Mouse (Mus musculus): ENCODE measurements around the gene Polr3b. TPM values are rescaled to one million over a fixed set of nuclear protein-coding genes. Genes with fewer than 3 reads are reported as not detected.
A peak's percentile ranks its signal among the peaks of the same experiment; 100 is the strongest.

Polr3b gene
- total RNA-seq, 2 experiments from 2014 or later = 14.6 to 15.7 TPM

DNA sequence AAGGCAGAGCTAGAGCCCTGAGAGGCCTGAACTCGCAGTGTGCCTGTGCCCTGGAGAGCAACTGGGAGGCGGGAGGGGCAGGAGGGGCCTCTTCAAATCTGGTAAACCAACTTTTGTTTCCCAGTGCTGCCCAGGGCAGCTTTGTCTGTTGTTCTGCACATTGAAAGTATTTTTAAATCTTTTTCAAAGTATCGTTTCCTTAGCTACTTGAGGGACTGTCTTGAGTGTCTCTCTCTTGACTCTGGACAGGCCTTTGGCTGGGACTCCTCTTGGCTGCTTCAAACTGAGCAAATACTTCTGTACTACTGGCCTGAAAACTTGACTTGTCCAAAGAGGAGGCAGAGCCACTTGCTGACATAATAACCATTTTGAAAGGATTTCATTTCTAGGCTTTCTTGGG lies 11.3 kb upstream of the Polr3b start:
- no peak for DNase-seq

- no peak for DNase-seq
Measured at GRCm38 (mm10) chr10:84611664-84612063, 10.4 kb upstream of the Polr3b start.

- DNase-seq = no peak
Measured at GRCm38 (mm10) chr10:84612281-84612680, 9.8 kb upstream of the Polr3b start.

GRCm38 (mm10) chr10:84613366-84613765 lies 8.7 kb upstream of the Polr3b start:
- DNase-seq = no peak

DNA sequence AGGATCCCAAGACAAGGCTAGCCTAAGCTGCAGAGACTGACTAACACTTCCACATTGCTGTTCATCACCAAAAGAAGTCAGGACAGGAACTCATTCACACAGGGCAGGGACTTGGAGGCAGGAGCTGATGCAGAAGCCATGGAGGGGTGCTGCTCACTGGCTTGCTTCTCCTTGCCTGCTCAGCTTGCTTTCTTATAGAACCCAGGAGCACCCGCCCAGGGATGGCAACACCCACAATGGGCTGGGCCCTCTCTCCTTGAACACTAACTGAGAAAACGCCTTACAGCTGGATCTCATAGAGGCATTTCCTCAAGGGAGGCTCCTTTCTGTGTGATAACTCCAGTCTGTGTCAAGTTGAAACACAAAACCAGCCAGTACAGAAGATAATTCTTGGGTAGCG lies 7.0 kb upstream of the Polr3b start:
- DNase-seq = no peak

DNA sequence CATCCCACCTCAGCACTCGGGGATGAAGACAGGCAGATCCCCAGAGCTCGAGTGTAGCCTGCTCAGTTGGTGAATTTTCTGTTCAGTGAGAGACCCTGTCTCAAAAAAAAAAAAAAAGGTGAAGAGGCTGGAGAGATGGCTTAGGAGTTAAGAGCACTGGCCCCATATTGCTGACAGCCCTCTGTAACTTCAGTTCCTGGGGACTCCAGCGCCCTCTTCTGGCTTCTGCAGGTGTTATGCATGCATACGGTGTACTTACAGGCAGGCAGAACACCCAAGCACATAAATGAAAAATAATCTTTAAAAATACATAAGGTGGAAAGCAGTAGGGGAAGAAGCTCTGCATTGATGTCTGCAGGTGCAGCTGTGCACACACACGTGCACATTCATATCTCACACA lies 9.1 kb downstream of the Polr3b start:
- peak; percentile 30 for DNase-seq

DNA sequence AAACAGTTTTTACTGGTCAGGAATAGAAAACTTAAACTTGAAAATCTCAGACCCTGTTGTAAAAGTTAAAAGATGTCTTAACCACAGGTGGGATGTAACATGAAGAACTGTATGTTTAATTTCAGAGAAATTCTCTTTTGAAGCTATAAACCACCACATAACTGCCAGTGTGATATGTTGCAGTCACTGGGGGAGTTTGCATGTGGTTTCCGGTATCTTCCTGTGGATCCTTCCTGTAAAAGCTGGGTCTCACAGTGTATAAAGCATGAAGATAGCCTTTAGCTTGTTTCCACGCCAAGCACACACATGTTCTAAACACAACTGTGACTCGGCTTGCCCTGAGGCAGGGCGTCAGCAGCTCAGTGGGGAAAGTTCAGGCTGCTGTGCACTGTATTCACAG lies 9.9 kb downstream of the Polr3b start:
- DNase-seq = no peak

DNA sequence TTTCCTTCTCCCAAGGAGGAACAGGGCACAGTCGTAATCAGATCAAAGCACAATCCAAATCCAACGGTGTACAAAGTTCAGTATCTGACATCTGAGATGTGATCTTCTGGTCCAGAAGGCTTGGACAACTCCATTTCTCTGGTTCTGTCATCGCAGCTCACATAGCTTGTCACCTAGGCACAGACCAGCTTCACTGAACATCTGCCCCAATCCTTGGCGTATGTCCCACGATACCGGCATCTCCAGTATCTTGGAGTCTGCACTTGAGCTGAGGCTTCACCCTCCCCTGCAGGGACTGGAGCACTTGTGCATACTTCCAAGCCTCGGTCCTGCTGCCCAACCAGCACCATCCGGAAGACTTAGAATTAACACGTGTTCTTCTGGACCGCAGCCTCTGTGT lies 14.6 kb downstream of the Polr3b start:
- peak; percentile 47 for DNase-seq

DNA sequence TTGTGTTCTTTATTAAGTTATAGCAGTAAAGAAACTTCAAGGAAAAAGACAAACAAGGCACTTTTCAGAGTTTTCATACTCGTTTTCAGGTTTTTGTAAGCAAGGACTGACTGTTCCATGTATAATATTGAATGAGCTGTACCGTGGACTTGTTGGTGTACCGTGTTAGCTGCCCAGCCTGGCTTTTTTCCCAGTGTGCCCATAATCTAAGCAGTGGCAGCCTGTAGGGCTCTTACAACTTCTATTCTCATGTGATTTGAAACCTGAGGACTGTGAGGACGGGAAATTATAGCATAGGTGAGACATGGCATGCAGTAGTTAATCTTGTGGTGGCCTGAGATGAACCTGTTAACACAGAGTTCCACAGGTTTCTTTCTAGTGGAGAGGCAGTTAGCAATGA lies 16.3 kb downstream of the Polr3b start:
- no peak for DNase-seq

DNA sequence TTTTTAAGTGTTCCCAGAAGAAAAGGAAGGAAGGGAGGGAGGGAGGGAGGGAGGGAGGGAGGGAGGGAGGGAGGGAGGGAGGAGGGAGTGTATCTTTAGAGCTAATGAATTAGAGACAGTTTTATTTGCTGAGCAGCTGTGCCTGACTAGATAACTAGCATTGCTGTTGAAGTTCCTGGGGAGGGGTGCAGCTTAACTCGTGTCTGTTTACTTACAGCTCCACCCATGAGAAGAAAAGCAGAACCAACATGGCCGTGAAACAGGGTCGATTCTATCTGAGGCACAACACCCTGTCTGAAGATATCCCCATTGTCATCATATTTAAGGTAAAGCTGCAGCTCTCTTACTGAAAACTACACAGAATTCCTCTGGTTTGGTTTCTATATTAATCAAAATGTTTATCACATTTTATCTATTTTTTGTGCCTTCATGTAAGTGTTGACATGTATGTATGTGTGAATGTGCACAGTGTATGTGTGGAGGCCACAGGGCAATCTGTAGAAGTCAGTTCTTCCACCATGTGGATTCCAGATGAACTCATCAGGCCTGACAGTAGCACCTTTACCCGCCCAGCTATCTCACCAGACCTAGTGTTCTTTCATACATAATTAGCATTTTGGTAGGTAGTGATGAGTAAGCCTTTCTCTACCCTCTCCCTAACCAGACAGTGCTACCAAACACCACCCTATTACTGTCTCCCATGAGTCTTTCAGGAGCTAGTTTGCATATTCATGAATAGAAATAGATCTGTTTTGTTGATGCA lies 17.6 kb downstream of the Polr3b start:
- no peak for DNase-seq

GRCm38 (mm10) chr10:84640861-84641260 lies 18.8 kb downstream of the Polr3b start:
- no peak for DNase-seq

DNA sequence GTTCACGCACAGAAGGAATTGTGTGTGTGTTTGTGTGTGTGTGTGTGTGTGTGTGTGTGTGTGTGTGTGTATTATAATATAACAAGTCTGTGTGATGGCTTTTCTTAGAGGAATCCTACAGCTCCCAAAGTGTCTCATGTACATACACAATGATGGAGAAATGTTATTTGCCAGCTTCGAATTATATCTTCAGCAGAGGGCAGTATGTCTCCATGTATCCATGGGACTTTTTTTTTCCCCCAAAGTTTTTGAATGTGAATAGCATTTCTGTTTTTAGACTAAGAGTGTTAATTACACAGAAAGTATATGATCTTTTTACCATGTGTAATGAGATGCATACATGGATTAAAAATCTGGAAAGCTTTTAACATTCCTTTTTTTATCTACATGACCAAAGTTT lies 19.5 kb downstream of the Polr3b start:
- no peak for DNase-seq

DNA sequence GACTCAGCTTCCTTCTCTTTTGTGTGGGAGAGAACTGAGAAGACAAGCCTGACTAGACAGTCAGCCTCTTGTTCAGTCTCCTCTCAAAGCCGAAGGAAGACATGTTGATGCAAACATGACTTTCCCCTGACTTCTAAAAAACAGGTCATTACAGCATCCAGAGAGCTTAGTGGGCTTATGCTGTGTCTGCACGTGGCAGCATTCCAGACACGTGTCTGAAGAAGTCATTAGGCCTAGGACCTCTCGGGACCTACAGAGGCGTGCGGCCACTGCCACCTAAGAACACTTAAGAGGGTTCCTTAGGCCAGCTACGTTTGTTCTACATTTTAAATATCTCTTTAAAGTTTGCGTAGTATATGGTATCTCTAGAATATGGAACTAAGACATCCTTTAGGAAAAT lies 23.8 kb downstream of the Polr3b start:
- no peak for DNase-seq

- DNase-seq = no peak
Measured at GRCm38 (mm10) chr10:84646506-84647102, 24.5 kb downstream of the Polr3b start.

- DNase-seq = no peak
Measured at GRCm38 (mm10) chr10:84647264-84647663, 25.2 kb downstream of the Polr3b start.

- no peak for DNase-seq
Measured at GRCm38 (mm10) chr10:84648911-84649310, 26.8 kb downstream of the Polr3b start.

DNA sequence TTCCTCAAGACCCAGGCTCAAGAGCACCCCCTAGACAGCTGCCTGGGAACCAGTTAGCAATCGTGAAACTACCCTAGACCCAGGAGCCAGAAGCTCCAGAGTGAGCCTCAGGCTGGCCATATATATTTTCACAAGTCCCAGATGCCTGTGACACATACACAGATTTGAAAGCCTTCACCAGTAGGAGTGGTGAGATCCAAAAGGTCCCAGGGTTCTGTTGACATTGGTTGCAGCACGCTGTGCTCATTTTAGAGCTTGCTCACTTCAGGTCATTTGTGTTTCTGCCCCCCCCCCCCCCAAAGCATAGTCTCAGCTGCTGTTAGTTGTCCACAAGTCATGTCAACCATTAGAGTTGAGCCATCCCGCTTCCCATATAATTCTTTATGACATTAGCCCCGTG lies 31.9 kb downstream of the Polr3b start:
- no peak for DNase-seq

DNA sequence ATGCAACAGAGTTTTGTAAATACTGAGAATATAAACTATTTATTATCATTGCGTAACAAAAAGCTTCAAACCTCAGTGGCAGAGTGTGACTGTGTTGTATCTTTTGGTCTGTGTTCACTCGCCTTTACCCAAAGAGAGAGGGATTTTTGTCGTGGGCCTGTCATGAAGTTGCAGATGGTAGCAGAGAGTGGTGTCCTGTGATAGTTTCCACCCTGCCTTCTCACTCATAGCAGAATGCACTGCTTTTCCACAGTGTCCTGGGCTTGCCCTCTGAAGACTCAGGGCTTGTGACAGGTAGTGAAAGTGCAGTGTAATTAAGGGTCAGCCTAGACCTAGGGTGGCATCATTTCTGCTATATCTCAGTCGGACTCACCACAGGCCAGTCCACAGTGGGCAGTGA lies 32.6 kb downstream of the Polr3b start:
- no peak for DNase-seq

DNA sequence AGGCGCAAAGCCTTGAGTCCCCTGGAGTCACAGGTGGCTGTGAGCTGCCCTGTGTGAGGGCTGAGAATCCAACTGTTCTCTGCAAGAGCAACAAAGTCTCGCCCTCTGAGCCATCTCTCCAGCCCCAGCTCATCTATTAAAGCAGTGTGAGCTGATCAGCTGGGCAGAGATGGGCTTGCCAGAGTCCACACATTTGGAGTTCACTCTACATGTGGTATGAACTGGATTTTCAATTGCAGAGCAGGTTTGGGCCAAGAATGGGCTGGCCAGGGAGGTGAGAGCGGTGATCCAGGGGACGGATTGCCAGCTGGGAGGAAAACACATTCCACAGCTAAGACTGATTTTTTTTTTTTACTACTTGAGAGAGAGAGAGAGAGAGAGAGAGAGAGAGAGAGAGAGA lies 34.5 kb downstream of the Polr3b start:
- peak; percentile 69 for DNase-seq

DNA sequence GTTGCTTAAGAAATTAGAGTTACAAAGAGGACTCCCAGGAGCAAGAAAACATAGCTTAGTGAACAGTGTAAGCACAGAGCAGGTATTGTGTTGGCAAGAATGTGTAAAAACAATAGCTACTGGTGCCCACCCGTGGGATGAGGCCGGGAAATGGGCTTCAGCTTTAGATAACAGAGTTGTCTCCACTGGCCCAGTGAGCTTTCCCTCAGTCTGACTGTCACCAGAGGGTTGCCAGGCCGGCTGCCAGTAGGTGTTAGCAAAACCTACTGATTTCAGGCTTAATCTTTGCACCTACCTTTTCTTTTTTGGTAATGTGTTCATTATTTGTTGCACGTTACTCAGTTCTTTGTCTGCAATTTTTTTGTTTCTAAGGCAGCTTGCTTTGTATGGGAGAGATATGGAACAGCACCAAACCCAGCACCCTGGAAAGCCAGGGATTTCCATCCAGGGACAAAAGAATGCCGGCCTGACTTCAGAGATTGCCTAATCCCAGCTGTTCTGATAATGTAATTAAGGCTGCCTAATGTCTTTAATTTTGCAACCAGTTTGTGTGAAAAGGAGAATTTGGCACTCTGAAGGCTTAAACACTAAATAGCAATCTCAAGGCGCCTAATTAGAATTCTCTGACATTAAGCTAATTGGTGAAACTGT lies 35.5 kb downstream of the Polr3b start:
- DNase-seq = no peak

DNA sequence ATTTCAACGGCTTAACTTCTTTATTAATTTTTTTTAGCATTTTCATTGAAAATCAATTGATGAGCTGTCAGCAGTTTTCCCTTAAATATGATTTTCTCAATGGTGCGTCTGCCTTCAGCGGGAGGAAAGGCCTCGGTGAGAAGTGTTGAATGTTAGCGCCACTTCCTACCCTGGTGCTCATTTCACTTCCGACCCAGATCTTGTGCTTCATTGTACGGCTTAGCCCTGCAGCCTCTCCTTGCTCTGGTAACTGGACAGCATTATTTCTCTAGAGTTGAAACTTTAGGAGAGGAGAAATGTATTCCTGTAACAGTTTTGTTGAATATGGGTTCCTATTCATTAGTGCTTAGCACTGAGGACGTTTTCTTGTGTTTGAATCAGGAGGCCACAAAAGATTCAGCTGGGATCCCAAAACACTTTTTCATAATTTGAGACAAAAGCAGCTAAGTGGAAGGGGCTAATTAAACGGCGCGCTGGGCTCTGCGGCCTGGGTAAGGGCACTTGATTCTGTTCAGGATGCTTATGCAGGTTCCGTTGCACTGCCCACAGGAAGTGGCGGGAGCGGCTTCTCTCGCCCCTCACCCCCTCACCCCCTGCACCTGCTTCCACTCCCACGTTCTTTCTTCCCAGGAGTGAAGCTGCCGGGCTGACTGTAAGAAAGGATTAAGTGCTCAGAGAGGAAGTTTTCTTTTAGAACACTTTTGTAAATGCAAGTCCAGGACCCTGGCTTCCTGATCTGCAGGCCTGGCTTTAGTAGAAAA lies 36.2 kb downstream of the Polr3b start:
- DNase-seq = no peak

DNA sequence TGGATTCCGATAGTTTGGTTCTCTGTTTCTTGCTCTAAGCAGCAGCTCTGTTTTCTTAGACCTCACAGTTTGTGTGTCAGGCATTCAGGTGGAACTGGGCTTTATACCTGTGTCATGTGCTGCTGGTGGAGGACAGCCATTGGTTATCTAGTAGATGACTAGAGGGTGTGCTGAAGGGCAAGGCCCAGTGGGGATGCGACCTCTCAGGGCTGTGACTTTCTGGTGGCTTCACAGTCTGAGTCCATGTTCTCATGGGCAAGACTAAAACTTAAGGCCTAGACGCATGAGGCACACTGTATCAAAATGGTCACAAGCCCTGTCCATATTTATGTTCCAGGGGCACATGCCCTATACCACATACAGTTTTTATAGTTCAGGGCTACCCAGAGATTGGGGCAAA lies 37.2 kb downstream of the Polr3b start:
- DNase-seq = no peak

GRCm38 (mm10) chr10:84662138-84662537 lies 40.0 kb downstream of the Polr3b start:
- no peak for DNase-seq

All from gastrocnemius, postnatal 10 days (tissue).